Mouse (Mus musculus): ENCODE data around the gene Apoh. TPM values are rescaled to one million over a fixed set of nuclear protein-coding genes. Genes with fewer than 3 reads are reported as not detected.

Gene Apoh
- polyA plus RNA-seq, 1 experiment from 2014 or later, result 0.30 TPM

- H3K9ac ChIP-seq (ENCODE audit: low read depth, low read length), result no peak overlapping the region
- H3K27me3 ChIP-seq (ENCODE audit: control insufficient read depth, insufficient read depth, low read depth, low read length), result no peaks in the 10 kb centered on the region
- H3K4me1 ChIP-seq (ENCODE audit: control insufficient read depth, insufficient read depth, low read length), result no peaks in the 10 kb centered on the region
- no peak for ATAC-seq
- no peak overlapping the region for H3K4me2 ChIP-seq (ENCODE audit: low read length)
- H3K27ac ChIP-seq (ENCODE audit: low read length), result no peak overlapping the region
- 95% methylated on average over 5 of the region's 5 CpGs for WGBS
- no peaks in the 10 kb centered on the region for H3K9me3 ChIP-seq (replicated peaks; ENCODE audit: control insufficient read depth, low read length, poor library complexity, severe bottlenecking)
- H3K36me3 ChIP-seq (ENCODE audit: control insufficient read depth, insufficient read depth, low read length), result no peaks in the 10 kb centered on the region
- H3K4me3 ChIP-seq (ENCODE audit: low read depth, low read length), result no peak overlapping the region
Measured at GRCm38 (mm10) chr11:108362965-108363364, 19.8 kb downstream of the Apoh start.

DNA sequence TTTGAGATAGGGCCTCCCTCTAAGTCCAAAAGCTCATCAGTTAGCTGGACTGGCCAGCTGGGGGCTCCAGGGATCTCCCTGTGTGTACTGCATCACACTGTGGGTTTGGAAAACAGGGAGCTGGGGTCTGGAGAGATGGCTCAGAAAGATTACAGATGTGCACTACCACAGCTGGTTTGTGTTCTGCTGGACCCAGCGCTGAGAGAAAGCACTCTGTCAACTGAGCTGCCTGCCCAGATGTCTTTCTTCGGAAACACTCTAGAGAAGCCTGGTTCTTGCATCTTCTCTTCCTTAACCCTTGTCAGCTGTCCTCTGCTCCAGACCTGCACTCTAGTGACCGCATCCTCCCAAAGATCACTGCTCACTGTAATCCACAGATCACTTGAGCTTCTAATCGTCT lies 20.8 kb downstream of the Apoh start:
- Histone ChIP-seq H3K9me3 (replicated peaks; ENCODE audit: control insufficient read depth, low read length, poor library complexity, severe bottlenecking) (no peaks in the 10 kb centered on the region), H3K27ac (ENCODE audit: low read length) (no peak overlapping the region), H3K9ac (ENCODE audit: low read depth, low read length) (no peak overlapping the region), H3K4me1 (ENCODE audit: control insufficient read depth, insufficient read depth, low read length) (no peaks in the 10 kb centered on the region), H3K36me3 (ENCODE audit: control insufficient read depth, insufficient read depth, low read length) (no peaks in the 10 kb centered on the region), H3K4me2 (ENCODE audit: low read length) (no peak overlapping the region), H3K27me3 (ENCODE audit: control insufficient read depth, insufficient read depth, low read depth, low read length) (no peaks in the 10 kb centered on the region), H3K4me3 (ENCODE audit: low read depth, low read length) (no peak overlapping the region)
- no peak for ATAC-seq
- 89% methylated on average over 4 of the region's 4 CpGs for WGBS

GRCm38 (mm10) chr11:108364945-108365589 lies 21.9 kb downstream of the Apoh start:
- Histone ChIP-seq H3K27me3 (ENCODE audit: control insufficient read depth, insufficient read depth, low read depth, low read length) (no peaks in the 10 kb centered on the region), H3K4me2 (ENCODE audit: low read length) (no peak overlapping the region), H3K9ac (ENCODE audit: low read depth, low read length) (no peak overlapping the region), H3K9me3 (replicated peaks; ENCODE audit: control insufficient read depth, low read length, poor library complexity, severe bottlenecking) (no peaks in the 10 kb centered on the region), H3K4me3 (ENCODE audit: low read depth, low read length) (no peak overlapping the region), H3K27ac (ENCODE audit: low read length) (no peak overlapping the region), H3K4me1 (ENCODE audit: control insufficient read depth, insufficient read depth, low read length) (no peaks in the 10 kb centered on the region), H3K36me3 (ENCODE audit: control insufficient read depth, insufficient read depth, low read length) (no peaks in the 10 kb centered on the region)
- WGBS, result 50% methylated on average over 7 of the region's 7 CpGs
- ATAC-seq, result no peak

DNA sequence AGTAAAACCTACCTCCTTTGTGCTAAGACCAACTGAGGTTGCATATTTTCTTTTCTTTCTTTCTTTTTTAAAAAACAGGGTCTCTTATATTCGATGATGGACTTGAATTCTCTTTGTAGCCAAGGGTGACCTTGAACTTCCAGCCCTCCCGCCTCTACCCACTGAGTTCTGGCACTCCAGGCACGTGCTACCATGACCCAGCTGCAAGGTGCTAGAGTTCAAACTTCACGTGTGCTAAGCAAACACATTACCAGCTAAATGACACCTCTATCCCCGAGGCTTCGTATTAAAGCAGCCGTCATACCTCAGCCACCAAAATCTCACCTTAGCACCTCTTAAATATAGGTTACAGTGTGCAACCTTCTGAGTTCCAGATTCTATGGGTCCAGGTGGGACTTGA lies 22.4 kb downstream of the Apoh start:
- no peaks in the 10 kb centered on the region for H3K27me3 ChIP-seq (ENCODE audit: control insufficient read depth, insufficient read depth, low read depth, low read length)
- no peaks in the 10 kb centered on the region for H3K36me3 ChIP-seq (ENCODE audit: control insufficient read depth, insufficient read depth, low read length)
- H3K4me2 ChIP-seq (ENCODE audit: low read length), result no peak overlapping the region
- H3K9me3 ChIP-seq (replicated peaks; ENCODE audit: control insufficient read depth, low read length, poor library complexity, severe bottlenecking), result no peaks in the 10 kb centered on the region
- H3K9ac ChIP-seq (ENCODE audit: low read depth, low read length), result no peak overlapping the region
- no peak for ATAC-seq
- no peak overlapping the region for H3K4me3 ChIP-seq (ENCODE audit: low read depth, low read length)
- no peak overlapping the region for H3K27ac ChIP-seq (ENCODE audit: low read length)
- no peaks in the 10 kb centered on the region for H3K4me1 ChIP-seq (ENCODE audit: control insufficient read depth, insufficient read depth, low read length)
- WGBS, result 73% methylated on average over 7 of the region's 7 CpGs

DNA sequence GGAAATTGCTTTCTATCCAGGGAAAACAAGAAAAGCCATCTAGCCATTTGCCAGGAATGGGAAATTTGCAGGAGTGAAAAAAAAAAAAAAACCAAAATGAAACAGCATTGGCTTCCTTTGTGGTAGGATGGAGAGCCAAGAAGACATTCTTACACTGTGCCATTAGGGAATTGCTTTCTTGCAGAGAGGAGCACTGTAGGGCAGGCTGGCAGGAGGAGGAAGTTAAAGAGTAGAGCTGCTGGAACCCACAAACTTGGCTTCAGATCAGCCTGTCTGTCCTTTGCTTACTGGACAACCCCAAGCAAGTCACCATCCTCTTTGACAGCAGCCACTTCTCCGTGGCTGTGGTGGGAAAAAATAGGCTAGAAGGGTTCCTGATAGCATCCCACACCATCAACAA lies 23.9 kb downstream of the Apoh start:
- Histone ChIP-seq H3K9me3 (replicated peaks; ENCODE audit: control insufficient read depth, low read length, poor library complexity, severe bottlenecking) (no peaks in the 10 kb centered on the region), H3K27me3 (ENCODE audit: control insufficient read depth, insufficient read depth, low read depth, low read length) (no peaks in the 10 kb centered on the region), H3K4me3 (ENCODE audit: low read depth, low read length) (no peak overlapping the region), H3K9ac (ENCODE audit: low read depth, low read length) (no peak overlapping the region), H3K4me2 (ENCODE audit: low read length) (no peak overlapping the region), H3K27ac (ENCODE audit: low read length) (no peak overlapping the region), H3K36me3 (ENCODE audit: control insufficient read depth, insufficient read depth, low read length) (no peaks in the 10 kb centered on the region), H3K4me1 (ENCODE audit: control insufficient read depth, insufficient read depth, low read length) (no peaks in the 10 kb centered on the region)
- ATAC-seq, result no peak
- WGBS, result 71% methylated on average over 1 of the region's 1 CpGs

DNA sequence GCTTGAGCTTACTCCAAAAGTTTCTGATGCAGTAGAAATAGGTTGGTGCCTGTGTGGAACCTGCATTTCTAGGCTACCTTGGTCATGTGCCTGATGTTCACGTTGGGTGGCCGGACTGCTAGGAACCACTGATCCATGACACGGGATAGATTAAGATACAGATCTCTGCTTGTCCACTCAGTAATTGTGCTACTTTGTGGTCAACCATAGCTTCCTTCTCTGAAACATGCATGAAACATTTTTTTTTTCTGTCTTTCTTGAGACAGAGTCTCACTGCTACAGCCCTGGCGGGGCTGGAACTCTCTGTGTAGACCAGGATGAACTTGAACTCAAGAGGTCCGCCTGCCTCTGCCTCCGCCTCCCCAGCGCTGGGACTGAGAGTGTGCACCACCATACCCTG lies 33.7 kb downstream of the Apoh start:
- Histone ChIP-seq H3K36me3 (ENCODE audit: control insufficient read depth, insufficient read depth, low read length) (no peaks in the 10 kb centered on the region), H3K9me3 (replicated peaks; ENCODE audit: control insufficient read depth, low read length, poor library complexity, severe bottlenecking) (no peaks in the 10 kb centered on the region), H3K4me3 (ENCODE audit: low read depth, low read length) (no peak overlapping the region), H3K27me3 (ENCODE audit: control insufficient read depth, insufficient read depth, low read depth, low read length) (no peaks in the 10 kb centered on the region), H3K9ac (ENCODE audit: low read depth, low read length) (no peak overlapping the region), H3K4me2 (ENCODE audit: low read length) (no peak overlapping the region), H3K4me1 (ENCODE audit: control insufficient read depth, insufficient read depth, low read length) (peaks cover 5% of the 10 kb centered on the region; the same call in 1 of the 2 replicates), H3K27ac (ENCODE audit: low read length) (no peak overlapping the region)
- ATAC-seq, result no peak
- whole genome bisulfite sequencing, result 90% methylated on average over 7 of the region's 7 CpGs

GRCm38 (mm10) chr11:108377680-108378362 lies 34.7 kb downstream of the Apoh start:
- Histone ChIP-seq H3K9ac (ENCODE audit: low read depth, low read length) (0 out of 2 replicates have a peak overlapping the region, but pooled peaks have one; percentile 22), H3K4me1 (ENCODE audit: control insufficient read depth, insufficient read depth, low read length) (peaks cover 5% of the 10 kb centered on the region; the same call in 1 of the 2 replicates), H3K9me3 (replicated peaks; ENCODE audit: control insufficient read depth, low read length, poor library complexity, severe bottlenecking) (no peaks in the 10 kb centered on the region), H3K4me2 (ENCODE audit: low read length) (peak overlapping the region; percentile 43), H3K27ac (ENCODE audit: low read length) (0 out of 2 replicates have a peak overlapping the region, but pooled peaks have one; percentile 43), H3K4me3 (ENCODE audit: low read depth, low read length) (peak overlapping the region; percentile 9; the same call in 1 of the 2 replicates), H3K27me3 (ENCODE audit: control insufficient read depth, insufficient read depth, low read depth, low read length) (no peaks in the 10 kb centered on the region), H3K36me3 (ENCODE audit: control insufficient read depth, insufficient read depth, low read length) (no peaks in the 10 kb centered on the region)
- WGBS, result 30% methylated on average over 19 of the region's 19 CpGs
- ATAC-seq, result peak; percentile 93

DNA sequence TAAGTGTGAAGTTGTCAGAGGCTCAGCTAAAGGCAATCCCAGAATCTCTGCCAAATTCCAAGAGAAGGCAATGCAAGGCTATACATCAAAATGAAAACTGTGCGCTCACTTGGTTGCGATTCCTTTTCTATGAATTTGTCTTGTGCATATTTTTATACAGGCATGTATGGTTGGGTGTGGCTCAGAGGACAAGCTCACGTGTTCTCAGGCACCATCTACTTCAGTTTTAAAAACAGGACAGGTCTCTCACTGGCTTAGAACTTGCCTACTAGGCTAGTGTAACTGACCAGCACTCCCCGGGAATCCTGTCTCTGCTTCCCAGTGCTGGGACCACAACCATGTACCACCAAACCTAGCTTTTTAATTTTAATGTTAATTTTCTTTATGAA lies 35.2 kb downstream of the Apoh start:
- H3K9ac ChIP-seq (ENCODE audit: low read depth, low read length), result no peak overlapping the region
- no peaks in the 10 kb centered on the region for H3K36me3 ChIP-seq (ENCODE audit: control insufficient read depth, insufficient read depth, low read length)
- WGBS, result 75% methylated on average over 4 of the region's 4 CpGs
- H3K9me3 ChIP-seq (replicated peaks; ENCODE audit: control insufficient read depth, low read length, poor library complexity, severe bottlenecking), result no peaks in the 10 kb centered on the region
- H3K27ac ChIP-seq (ENCODE audit: low read length), result no peak overlapping the region
- H3K4me1 ChIP-seq (ENCODE audit: control insufficient read depth, insufficient read depth, low read length), result peaks cover 5% of the 10 kb centered on the region; the same call in 1 of the 2 replicates
- H3K4me3 ChIP-seq (ENCODE audit: low read depth, low read length), result no peak overlapping the region
- H3K4me2 ChIP-seq (ENCODE audit: low read length), result no peak overlapping the region
- ATAC-seq, result no peak
- no peaks in the 10 kb centered on the region for H3K27me3 ChIP-seq (ENCODE audit: control insufficient read depth, insufficient read depth, low read depth, low read length)

GRCm38 (mm10) chr11:108382664-108383063 lies 39.5 kb downstream of the Apoh start:
- Histone ChIP-seq H3K9me3 (replicated peaks; ENCODE audit: control insufficient read depth, low read length, poor library complexity, severe bottlenecking) (no peaks in the 10 kb centered on the region), H3K4me3 (ENCODE audit: low read depth, low read length) (no peak overlapping the region), H3K4me2 (ENCODE audit: low read length) (no peak overlapping the region), H3K27me3 (ENCODE audit: control insufficient read depth, insufficient read depth, low read depth, low read length) (no peaks in the 10 kb centered on the region), H3K27ac (ENCODE audit: low read length) (no peak overlapping the region), H3K36me3 (ENCODE audit: control insufficient read depth, insufficient read depth, low read length) (no peaks in the 10 kb centered on the region), H3K9ac (ENCODE audit: low read depth, low read length) (no peak overlapping the region), H3K4me1 (ENCODE audit: control insufficient read depth, insufficient read depth, low read length) (peaks cover 7% of the 10 kb centered on the region)
- 85% methylated on average over 3 of the region's 3 CpGs for WGBS
- ATAC-seq, result no peak
